Mouse (Mus musculus): ENCODE measurements around the gene Adamtsl1. TPM values are rescaled to one million over a fixed set of nuclear protein-coding genes. Genes with fewer than 3 reads are reported as not detected.

Adamtsl1 gene
- polyA plus RNA-seq, 2 experiments = 0.11 to 0.23 TPM

DNA sequence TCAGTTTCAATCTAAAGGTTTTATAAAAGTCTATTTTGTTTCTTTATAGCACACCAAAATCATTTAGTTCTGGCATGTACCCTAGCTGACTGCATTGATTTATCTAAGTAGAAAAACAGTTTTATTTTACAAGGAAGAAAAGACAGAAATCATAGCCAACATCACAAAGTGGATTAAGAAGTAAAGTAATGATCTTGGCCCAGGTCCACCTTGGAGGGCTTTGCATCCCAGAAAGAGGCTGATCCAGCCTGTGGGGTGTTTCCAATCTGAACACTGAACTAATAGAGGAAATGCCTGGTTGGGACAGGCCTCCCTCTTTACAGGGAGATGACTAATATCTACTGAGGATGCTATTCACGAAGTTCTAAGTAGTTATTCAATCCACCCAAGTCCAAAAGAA, 163.6 kb downstream of the Adamtsl1 start:
- Histone ChIP-seq H3K4me3 (ENCODE audit: insufficient read depth in 1 of 2, low read depth in 2 of 2, low read length in 2 of 2) (no peak overlapping the region), H3K27me3 (ENCODE audit: control insufficient read depth, insufficient read depth, low read length) (no peaks in the 10 kb centered on the region), H3K4me2 (ENCODE audit: low read depth) (no peak overlapping the region), H3K9ac (replicated peaks) (no peak overlapping the region), H3K9me3 (ENCODE audit: control insufficient read depth, low read length) (no peaks in the 10 kb centered on the region), H3K36me3 (replicated peaks; ENCODE audit: control insufficient read depth, insufficient read depth, low read depth) (no peaks in the 10 kb centered on the region), H3K27ac (no peak overlapping the region), H3K4me1 (replicated peaks; ENCODE audit: control insufficient read depth in 2 of 2, insufficient read depth in 2 of 2, low read length in 1 of 2) (no peaks in the 10 kb centered on the region)
- DNase-seq (ENCODE audit: low read depth in 3 of 3, low spot score in 3 of 3) = no peak
- TF ChIP-seq CTCF (IDR thresholded peaks at IDR 0.05; ENCODE audit: low read depth) = no peak
- no peak for ATAC-seq (ENCODE audit: insufficient read depth)
- 23% methylated on average over 1 of the region's 1 CpGs for WGBS (ENCODE audit: insufficient replicate concordance)

- no peak overlapping the region for H3K4me2 ChIP-seq (ENCODE audit: low read depth)
- no peaks in the 10 kb centered on the region for H3K9me3 ChIP-seq (ENCODE audit: control insufficient read depth, low read length)
- DNase-seq (ENCODE audit: low read depth in 3 of 3, low spot score in 3 of 3) = no peak
- 62% methylated on average over 4 of the region's 4 CpGs for WGBS (ENCODE audit: insufficient replicate concordance)
- H3K27me3 ChIP-seq (ENCODE audit: control insufficient read depth, insufficient read depth, low read length) = no peaks in the 10 kb centered on the region
- TF ChIP-seq CTCF (IDR thresholded peaks at IDR 0.05; ENCODE audit: low read depth) = no peak
- no peak for TF ChIP-seq EP300 (IDR thresholded peaks at IDR 0.05; ENCODE audit: low read depth)
- H3K9ac ChIP-seq (replicated peaks) = no peak overlapping the region
- H3K4me3 ChIP-seq (ENCODE audit: insufficient read depth in 1 of 2, low read depth in 2 of 2, low read length in 2 of 2) = no peak overlapping the region
- H3K27ac ChIP-seq = no peak overlapping the region
- H3K4me1 ChIP-seq (replicated peaks; ENCODE audit: control insufficient read depth in 2 of 2, insufficient read depth in 2 of 2, low read length in 1 of 2) = no peaks in the 10 kb centered on the region
- no peak for ATAC-seq (ENCODE audit: insufficient read depth)
- no peaks in the 10 kb centered on the region for H3K36me3 ChIP-seq (replicated peaks; ENCODE audit: control insufficient read depth, insufficient read depth, low read depth)
Observed at GRCm38 (mm10) chr4:85686160-85686559, 172.2 kb downstream of the Adamtsl1 start.

DNA sequence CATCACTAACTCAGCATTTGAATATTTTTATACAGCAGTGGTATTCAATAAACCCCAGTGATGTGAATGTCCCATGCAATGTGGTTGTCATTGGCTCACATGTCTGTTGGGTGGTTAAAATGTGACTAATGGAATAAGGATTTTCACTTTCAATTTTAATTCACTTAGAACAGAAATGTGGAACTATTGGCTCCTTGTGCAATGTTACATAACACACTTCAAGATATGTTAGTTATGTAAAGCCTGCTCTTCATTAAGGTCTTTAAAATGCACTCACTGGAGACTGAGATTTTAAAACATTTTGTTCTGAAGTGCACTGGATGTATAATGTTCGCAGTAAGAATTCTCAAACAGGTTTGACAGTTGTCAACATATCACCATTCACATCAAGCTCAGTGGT, 181.3 kb downstream of the Adamtsl1 start:
- TF ChIP-seq CTCF (IDR thresholded peaks at IDR 0.05; ENCODE audit: low read depth) (no peak), EP300 (IDR thresholded peaks at IDR 0.05; ENCODE audit: low read depth) (no peak)
- H3K9me3 ChIP-seq (ENCODE audit: control insufficient read depth, low read length) = no peaks in the 10 kb centered on the region
- no peaks in the 10 kb centered on the region for H3K27me3 ChIP-seq (ENCODE audit: control insufficient read depth, insufficient read depth, low read length)
- no peaks in the 10 kb centered on the region for H3K4me1 ChIP-seq (replicated peaks; ENCODE audit: control insufficient read depth in 2 of 2, insufficient read depth in 2 of 2, low read length in 1 of 2)
- no peak for DNase-seq (ENCODE audit: low read depth in 3 of 3, low spot score in 3 of 3)
- H3K36me3 ChIP-seq (replicated peaks; ENCODE audit: control insufficient read depth, insufficient read depth, low read depth) = no peaks in the 10 kb centered on the region
- no peak overlapping the region for H3K4me2 ChIP-seq (ENCODE audit: low read depth)
- H3K4me3 ChIP-seq (ENCODE audit: insufficient read depth in 1 of 2, low read depth in 2 of 2, low read length in 2 of 2) = no peak overlapping the region
- no peak for ATAC-seq (ENCODE audit: insufficient read depth)
- no peak overlapping the region for H3K9ac ChIP-seq (replicated peaks)
- WGBS (ENCODE audit: insufficient replicate concordance) = 45% methylated on average over 1 of the region's 1 CpGs
- H3K27ac ChIP-seq = no peak overlapping the region

DNA sequence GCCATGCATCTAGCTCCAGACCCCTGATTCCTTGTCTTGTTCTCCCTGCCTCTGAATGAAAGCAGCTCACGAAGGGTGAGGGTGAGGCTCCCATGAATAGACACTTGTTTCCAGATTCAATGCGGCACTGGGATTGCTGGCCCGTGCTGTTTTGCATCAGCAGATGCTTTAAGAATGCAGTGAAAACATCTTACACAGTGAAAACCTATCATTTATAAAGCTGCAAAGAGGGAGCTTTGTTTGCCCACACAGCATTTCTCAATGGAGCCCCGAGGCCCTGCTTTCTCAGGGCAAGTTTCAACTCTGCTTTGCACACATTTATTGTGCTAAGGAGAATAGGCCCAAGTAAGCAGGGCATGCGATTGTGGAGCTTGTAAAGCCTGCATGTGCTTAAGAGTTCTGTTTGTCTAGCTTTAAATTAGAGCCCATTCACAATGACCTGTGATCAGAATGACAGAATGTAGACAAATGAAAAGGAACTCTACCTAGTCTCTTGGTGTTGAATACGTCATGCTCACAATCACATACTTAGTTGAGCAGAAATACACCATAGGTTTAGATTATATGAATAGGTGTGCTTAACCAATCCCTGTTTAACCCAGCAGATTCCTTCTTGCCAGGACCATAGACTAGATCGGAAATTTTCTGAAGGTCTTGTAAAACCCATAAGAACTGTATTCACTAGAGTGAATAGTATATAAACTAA, 193.5 kb downstream of the Adamtsl1 start:
- no peak for DNase-seq (ENCODE audit: low read depth in 3 of 3, low spot score in 3 of 3)
- no peaks in the 10 kb centered on the region for H3K36me3 ChIP-seq (replicated peaks; ENCODE audit: control insufficient read depth, insufficient read depth, low read depth)
- H3K27ac ChIP-seq = no peak overlapping the region
- H3K4me3 ChIP-seq (ENCODE audit: insufficient read depth in 1 of 2, low read depth in 2 of 2, low read length in 2 of 2) = no peak overlapping the region
- TF ChIP-seq CTCF (IDR thresholded peaks at IDR 0.05; ENCODE audit: low read depth) (no peak), EP300 (IDR thresholded peaks at IDR 0.05; ENCODE audit: low read depth) (no peak)
- H3K9ac ChIP-seq (replicated peaks) = no peak overlapping the region
- WGBS (ENCODE audit: insufficient replicate concordance) = 64% methylated on average over 7 of the region's 7 CpGs
- H3K9me3 ChIP-seq (ENCODE audit: control insufficient read depth, low read length) = no peaks in the 10 kb centered on the region
- H3K27me3 ChIP-seq (ENCODE audit: control insufficient read depth, insufficient read depth, low read length) = no peaks in the 10 kb centered on the region
- no peaks in the 10 kb centered on the region for H3K4me1 ChIP-seq (replicated peaks; ENCODE audit: control insufficient read depth in 2 of 2, insufficient read depth in 2 of 2, low read length in 1 of 2)
- ATAC-seq (ENCODE audit: insufficient read depth) = no peak
- H3K4me2 ChIP-seq (ENCODE audit: low read depth) = no peak overlapping the region

GRCm38 (mm10) chr4:85709636-85710035, 195.7 kb downstream of the Adamtsl1 start:
- Histone ChIP-seq H3K27ac (no peak overlapping the region), H3K4me2 (ENCODE audit: low read depth) (no peak overlapping the region), H3K36me3 (replicated peaks; ENCODE audit: control insufficient read depth, insufficient read depth, low read depth) (no peaks in the 10 kb centered on the region), H3K27me3 (ENCODE audit: control insufficient read depth, insufficient read depth, low read length) (no peaks in the 10 kb centered on the region), H3K4me3 (ENCODE audit: insufficient read depth in 1 of 2, low read depth in 2 of 2, low read length in 2 of 2) (no peak overlapping the region), H3K9me3 (ENCODE audit: control insufficient read depth, low read length) (no peaks in the 10 kb centered on the region), H3K4me1 (replicated peaks; ENCODE audit: control insufficient read depth in 2 of 2, insufficient read depth in 2 of 2, low read length in 1 of 2) (no peaks in the 10 kb centered on the region), H3K9ac (replicated peaks) (no peak overlapping the region)
- TF ChIP-seq EP300 (IDR thresholded peaks at IDR 0.05; ENCODE audit: low read depth) (no peak), CTCF (IDR thresholded peaks at IDR 0.05; ENCODE audit: low read depth) (no peak)
- WGBS (ENCODE audit: insufficient replicate concordance) = 66% methylated on average over 2 of the region's 2 CpGs
- DNase-seq (ENCODE audit: low read depth in 3 of 3, low spot score in 3 of 3) (no peak), ATAC-seq (ENCODE audit: insufficient read depth) (no peak)
